Mouse (Mus musculus) embryonic facial prominence, embryonic 14.5 days (tissue): ENCODE measurements at regions not wholly inside any gene's neighbourhood (a gene's known extent, or its start where the extent isn't known, plus 50 kb on each side); places are given as distances from the start of the nearest gene placed in this dataset.

Experiments
- ATAC-seq: fragments of 200-750 bp; cut with Nextera tagmentation; 2 replicates; pipeline ENCODE4 v1.8.0; 2017; ENCODE audit warnings: low read depth, moderate number of reproducible peaks, moderate TSS enrichment
- DNase-seq: peaks from one replicate; pipeline ENCODE4 v3.0.0-alpha.2; 2015; ENCODE audit warnings: low spot score
- H3K27ac ChIP-seq: fragments of 300-500 bp; sonication (generic); replicated peaks from 2 replicates; pipeline ENCODE4 v1.5.1; 2014; ENCODE audit warnings: low read depth, mild to moderate bottlenecking, low read length, moderate library complexity
- H3K27me3 ChIP-seq: fragments of 300-500 bp; sonication (generic); replicated peaks from 2 replicates; pipeline ENCODE4 v1.6.1; 2014; ENCODE audit warnings: low read length; ENCODE audit not compliant: control insufficient read depth, insufficient read depth
- H3K36me3 ChIP-seq: fragments of 300-500 bp; sonication (generic); 2 replicates; pipeline ENCODE4 v1.6.1; 2014; ENCODE audit warnings: low read length, mixed read lengths; ENCODE audit not compliant: control insufficient read depth, insufficient read depth
- H3K4me1 ChIP-seq: fragments of 300-500 bp; sonication (generic); 2 replicates; pipeline ENCODE4 v1.6.1; 2014; ENCODE audit warnings: antibody characterized with exemption, low read length; ENCODE audit not compliant: control insufficient read depth, insufficient read depth
- H3K4me2 ChIP-seq: fragments of 300-500 bp; sonication (generic); 2 replicates; pipeline ENCODE4 v1.6.1; 2014; ENCODE audit warnings: low read depth, mild to moderate bottlenecking, low read length, moderate library complexity, mixed read lengths
- H3K4me3 ChIP-seq: fragments of 300-500 bp; sonication (generic); 2 replicates; pipeline ENCODE4 v1.5.1; 2014; ENCODE audit warnings: low read depth, mild to moderate bottlenecking, low read length
- H3K9ac ChIP-seq: fragments of 300-500 bp; sonication (generic); 2 replicates; pipeline ENCODE4 v1.6.1; 2014; ENCODE audit warnings: low read depth, mild to moderate bottlenecking, low read length, moderate library complexity, mixed read lengths
- H3K9me3 ChIP-seq: fragments of 300-500 bp; sonication (generic); 2 replicates; pipeline ENCODE4 v1.6.1; 2016; ENCODE audit warnings: low read length; ENCODE audit not compliant: control insufficient read depth
- WGBS: fragments of 180-500 bp; shearing (Covaris S2); extraction: QIAGEN DNeasy Blood & Tissue Kit; methylation state at CpG from one replicate; pipeline ENCODE4 v1.1.7; 2014; 5-methylcytosine and 5-hydroxymethylcytosine counted together

- Histone ChIP-seq H3K9me3 (no peaks in the 10 kb centered on the region), H3K4me2 (no peak overlapping the region), H3K36me3 (no peaks in the 10 kb centered on the region), H3K27ac (no peak overlapping the region), H3K27me3 (no peaks in the 10 kb centered on the region), H3K4me3 (no peak overlapping the region), H3K9ac (no peak overlapping the region), H3K4me1 (no peaks in the 10 kb centered on the region)
- DNase-seq (no peak), ATAC-seq (no peak)
- WGBS: 75% methylated on average over 1 of the region's 1 CpGs
Measured at GRCm38 (mm10) chr5:51108181-51108580, 459.3 kb downstream of the Ppargc1a start.

- no peak for DNase-seq
- no peak overlapping the region for H3K4me3 ChIP-seq
Measured at GRCm38 (mm10) chr5:51099902-51100301, 467.6 kb downstream of the Ppargc1a start.

GRCm38 (mm10) chr5:51072674-51073468 is 494.7 kb downstream of the Ppargc1a start:
- Histone ChIP-seq H3K27ac (no peak overlapping the region), H3K36me3 (no peaks in the 10 kb centered on the region), H3K4me2 (no peak overlapping the region), H3K9ac (no peak overlapping the region), H3K27me3 (no peaks in the 10 kb centered on the region), H3K4me1 (no peaks in the 10 kb centered on the region), H3K4me3 (no peak overlapping the region), H3K9me3 (no peaks in the 10 kb centered on the region)
- DNase-seq: no peak
- WGBS: 76% methylated on average over 8 of the region's 8 CpGs
- ATAC-seq: no peak

More at GRCm38 (mm10) chr5:51099902-51100301, 467.6 kb downstream of the Ppargc1a start:
- Histone ChIP-seq H3K27ac (no peak overlapping the region), H3K36me3 (no peaks in the 10 kb centered on the region), H3K4me1 (no peaks in the 10 kb centered on the region), H3K27me3 (no peaks in the 10 kb centered on the region), H3K4me2 (no peak overlapping the region), H3K9ac (no peak overlapping the region), H3K9me3 (no peaks in the 10 kb centered on the region)
- WGBS: 78% methylated on average over 3 of the region's 3 CpGs
- ATAC-seq: no peak

GRCm38 (mm10) chr5:51072146-51072545 is 495.4 kb downstream of the Ppargc1a start:
- Histone ChIP-seq H3K27ac (no peak overlapping the region), H3K9ac (no peak overlapping the region), H3K4me2 (no peak overlapping the region), H3K4me3 (no peak overlapping the region), H3K27me3 (no peaks in the 10 kb centered on the region), H3K9me3 (no peaks in the 10 kb centered on the region), H3K36me3 (no peaks in the 10 kb centered on the region), H3K4me1 (no peaks in the 10 kb centered on the region)
- 71% methylated on average over 2 of the region's 2 CpGs for WGBS
- ATAC-seq (no peak), DNase-seq (no peak)

- DNase-seq (no peak), ATAC-seq (no peak)
- Histone ChIP-seq H3K4me3 (no peak overlapping the region), H3K4me2 (no peak overlapping the region), H3K9ac (no peak overlapping the region), H3K36me3 (no peaks in the 10 kb centered on the region), H3K27ac (no peak overlapping the region), H3K27me3 (no peaks in the 10 kb centered on the region), H3K9me3 (no peaks in the 10 kb centered on the region), H3K4me1 (no peaks in the 10 kb centered on the region)
- WGBS: 56% methylated on average over 1 of the region's 1 CpGs
Measured at GRCm38 (mm10) chr5:51069668-51070067, 497.9 kb downstream of the Ppargc1a start.

- peak; percentile 8 for DNase-seq
- 86% methylated on average over 2 of the region's 2 CpGs for WGBS
- H3K4me1 ChIP-seq: no peaks in the 10 kb centered on the region
Measured at GRCm38 (mm10) chr5:51045872-51046271, 521.7 kb downstream of the Ppargc1a start.

GRCm38 (mm10) chr5:51041541-51042217 is 525.8 kb downstream of the Ppargc1a start:
- WGBS: 78% methylated on average over 6 of the region's 6 CpGs
- Histone ChIP-seq H3K9ac (no peak overlapping the region), H3K27me3 (no peaks in the 10 kb centered on the region), H3K36me3 (no peaks in the 10 kb centered on the region), H3K27ac (no peak overlapping the region), H3K9me3 (no peaks in the 10 kb centered on the region), H3K4me2 (no peak overlapping the region), H3K4me1 (no peaks in the 10 kb centered on the region), H3K4me3 (no peak overlapping the region)
- DNase-seq: no peak
- no peak for ATAC-seq

More at GRCm38 (mm10) chr5:51045872-51046271, 521.7 kb downstream of the Ppargc1a start:
- Histone ChIP-seq H3K27me3 (no peaks in the 10 kb centered on the region), H3K9ac (no peak overlapping the region), H3K4me3 (no peak overlapping the region), H3K4me2 (no peak overlapping the region), H3K36me3 (no peaks in the 10 kb centered on the region), H3K27ac (no peak overlapping the region), H3K9me3 (no peaks in the 10 kb centered on the region)
- ATAC-seq: no peak

GRCm38 (mm10) chr5:51040926-51041325 is 526.6 kb downstream of the Ppargc1a start:
- WGBS: 64% methylated on average over 6 of the region's 6 CpGs
- Histone ChIP-seq H3K36me3 (no peaks in the 10 kb centered on the region), H3K9me3 (no peaks in the 10 kb centered on the region), H3K9ac (no peak overlapping the region), H3K4me3 (no peak overlapping the region), H3K4me1 (no peaks in the 10 kb centered on the region), H3K27me3 (no peaks in the 10 kb centered on the region), H3K4me2 (no peak overlapping the region), H3K27ac (no peak overlapping the region)
- DNase-seq (no peak), ATAC-seq (no peak)
